Mouse (Mus musculus) ES-E14 (cell line): ENCODE measurements around the gene Arl4d.
"Not testable (repeated sequence)": the region's sequence is repeated elsewhere in the genome, so short reads cannot be mapped to it uniquely, and the experiment has no call there.

ENCODE experiments used
- CHD2 ChIP-seq: IDR thresholded peaks from 2 replicates; pipeline ENCODE4 v1.6.1; 2014; ENCODE audit warnings: mild to moderate bottlenecking, low read depth, low read length, inconsistent platforms
- MAFK ChIP-seq: IDR thresholded peaks from 2 replicates; pipeline ENCODE4 v1.6.1; 2014; ENCODE audit warnings: mild to moderate bottlenecking, low read depth, low read length, inconsistent platforms; ENCODE audit not compliant: insufficient read depth
- ZC3H11A ChIP-seq: IDR thresholded peaks from 2 replicates; pipeline ENCODE4 v1.6.1; 2012; ENCODE audit warnings: low read depth, mild to moderate bottlenecking, inconsistent platforms, low read length, borderline replicate concordance
- ZNF384 ChIP-seq: IDR thresholded peaks from 2 replicates; pipeline ENCODE4 v1.6.1; 2012; ENCODE audit warnings: low read depth, low read length, inconsistent platforms

DNA sequence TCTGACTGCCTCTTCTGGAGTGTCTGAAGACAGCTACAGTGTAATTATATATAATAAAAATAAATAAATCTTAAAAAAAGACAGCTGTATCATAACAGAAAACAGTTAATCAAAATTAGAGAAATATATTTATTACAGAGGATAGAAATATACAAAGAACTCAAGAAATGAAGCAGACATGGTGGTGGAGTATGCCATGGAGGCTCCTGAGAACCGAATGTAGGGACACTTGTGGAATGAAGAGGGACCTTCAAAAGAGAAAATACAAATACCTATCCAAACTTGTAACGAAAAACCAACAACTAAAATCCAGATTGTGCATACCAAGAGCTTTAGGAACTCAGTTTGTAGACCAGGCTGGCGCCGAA, 20.3 kb upstream of the Arl4d start:
- not testable (repeated sequence) for TF ChIP-seq ZNF384, MAFK, ZC3H11A, CHD2
